Mouse (Mus musculus) brain, embryonic 14.5 days (tissue): Measurements from ENCODE around the gene Heatr4.

Source experiments
- CTCF ChIP-seq: fragments of 200-500 bp; IDR thresholded peaks from 2 replicates; pipeline ENCODE4 v1.5.1; 2012; ENCODE audit warnings: inconsistent platforms, mild to moderate bottlenecking, moderate library complexity, borderline replicate concordance; ENCODE audit not compliant: insufficient read depth, insufficient read length; ENCODE audit errors: extremely low read depth
- POLR2A ChIP-seq: fragments of 200-500 bp; IDR thresholded peaks from 2 replicates; pipeline ENCODE4 v1.6.1; 2012; ENCODE audit warnings: mild to moderate bottlenecking, inconsistent platforms, borderline replicate concordance; ENCODE audit not compliant: poor library complexity, insufficient read depth, insufficient read length, severe bottlenecking; ENCODE audit errors: extremely low read depth

GRCm38 (mm10) chr12:83987242-83987582 lies 2.6 kb upstream of the Heatr4 start:
- TF ChIP-seq POLR2A (no peak), CTCF (no peak)
